Mouse (Mus musculus) cerebellum, adult 2 months (tissue): Measurements from ENCODE around the gene Nell2.

Experiments used
- CTCF ChIP-seq: fragments of 200-500 bp; IDR thresholded peaks from 2 replicates; pipeline ENCODE4 v1.5.1; 2011; ENCODE audit warnings: low read depth, mild to moderate bottlenecking, control low read depth, low read length, moderate library complexity, borderline replicate concordance; ENCODE audit not compliant: insufficient read depth
- POLR2A ChIP-seq: fragments of 200-500 bp; IDR thresholded peaks from 2 replicates; pipeline ENCODE4 v1.6.1; 2011; ENCODE audit warnings: low read length, control low read depth, borderline replicate concordance; ENCODE audit not compliant: insufficient read depth

DNA sequence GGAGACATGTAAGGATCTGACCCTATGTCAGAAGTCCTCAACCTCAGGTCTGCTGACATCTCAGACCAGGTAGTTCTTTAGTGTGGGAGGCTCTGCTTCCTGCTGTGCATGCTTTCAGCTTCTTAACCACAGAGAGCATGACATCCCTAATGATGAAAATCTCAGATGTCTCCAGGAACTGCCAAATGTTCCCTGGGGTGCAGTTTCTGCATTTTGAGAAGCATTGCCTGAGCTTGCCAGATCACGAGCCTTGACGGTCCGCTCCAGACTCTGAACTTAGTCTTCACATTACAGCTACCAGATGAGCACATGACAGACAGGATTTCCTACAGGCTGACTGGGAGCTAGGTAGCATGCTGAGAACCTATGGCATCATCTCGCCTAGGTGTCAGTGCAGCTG, 39.2 kb downstream of the Nell2 start:
- TF ChIP-seq POLR2A: no peak
- TF ChIP-seq CTCF: no peak
